Mouse (Mus musculus): Measurements from ENCODE around the gene Vmn2r92.
"Not testable (repeated sequence)": the region's sequence is repeated elsewhere in the genome, so short reads cannot be mapped to it uniquely, and the experiment has no call there.

Gene Vmn2r92

DNA sequence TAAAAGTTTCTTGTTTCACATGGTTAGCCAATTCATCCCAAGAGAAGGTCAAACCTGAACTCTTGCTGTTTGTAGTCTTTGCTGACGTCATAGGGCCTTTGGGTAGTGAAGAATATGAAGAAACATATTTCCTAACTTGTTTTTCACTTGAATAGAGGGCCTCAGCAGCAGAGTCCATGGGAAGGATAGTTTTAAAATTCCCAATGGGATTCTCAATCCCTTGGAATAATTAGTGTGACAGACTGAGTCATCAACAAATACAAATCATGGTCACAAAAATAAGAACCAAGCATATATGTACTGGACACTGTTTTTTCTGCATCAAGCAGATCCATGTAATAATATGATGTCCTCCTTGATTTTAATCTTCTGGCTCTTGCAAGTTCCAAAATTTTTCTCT is at the start of gene Vmn2r92:
TSS of gene Vmn2r92 (plus strand) at position 301 of the 400 bp plus-strand sequence.
- DNase-seq: not testable (repeated sequence)

DNA sequence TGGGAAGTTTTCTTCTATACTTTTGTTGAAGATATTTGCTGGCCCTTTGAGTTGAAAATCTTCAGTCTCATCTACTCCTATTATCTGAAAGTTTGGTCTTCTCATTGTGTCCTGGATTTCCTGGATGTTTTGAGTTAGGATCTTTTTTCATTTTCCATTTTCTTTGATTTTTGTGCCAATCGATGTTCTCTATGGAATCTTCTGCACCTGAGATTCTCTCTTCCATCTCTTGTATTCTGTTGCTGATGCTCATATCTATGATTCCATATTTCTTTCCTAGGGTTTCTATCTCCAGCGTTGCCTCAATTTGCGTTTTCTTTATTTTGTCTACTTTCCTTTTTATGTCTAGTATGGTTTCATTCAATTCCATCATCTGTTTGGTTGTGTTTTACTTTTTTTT is 49.4 kb upstream of the Vmn2r92 start:
- DNase-seq: not testable (repeated sequence)

DNA sequence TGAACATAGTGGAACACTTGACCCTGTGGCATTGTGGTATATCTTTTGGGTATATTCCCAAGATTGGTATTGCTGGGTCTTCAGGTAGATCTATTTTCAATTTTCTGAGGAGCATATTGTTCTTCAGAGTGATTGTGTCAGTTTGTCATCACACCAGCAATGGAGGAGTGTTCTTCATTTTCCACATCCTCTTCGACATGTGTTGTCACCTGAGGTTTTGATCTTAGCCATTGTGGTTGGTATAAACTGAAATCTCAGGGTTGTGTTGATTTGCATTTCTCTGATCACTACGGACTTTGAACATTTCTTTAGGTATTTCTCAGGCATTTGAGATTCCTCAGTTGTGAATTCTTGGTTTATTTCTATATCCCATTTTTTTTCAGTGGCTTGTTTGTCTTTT is 9.5 kb downstream of the Vmn2r92 start:
- DNase-seq: not testable (repeated sequence)

DNA sequence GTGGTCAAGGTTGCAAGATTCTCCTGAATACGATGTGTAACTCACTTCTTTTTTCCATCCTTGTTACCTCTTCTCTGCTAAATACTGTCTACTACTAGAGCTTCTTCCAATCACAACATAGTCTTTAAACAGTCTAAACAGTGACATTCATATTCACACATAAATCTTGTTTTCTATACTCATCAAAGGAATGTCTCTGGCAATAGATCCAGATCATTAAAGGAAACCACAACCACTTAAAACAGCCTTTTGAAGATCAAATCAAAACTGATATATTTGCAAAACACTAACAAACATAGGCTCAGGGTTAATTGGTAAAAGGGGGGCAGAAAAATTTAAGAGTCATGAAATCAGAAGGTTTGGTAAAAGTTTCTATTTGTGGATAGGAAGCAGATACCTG is 38.0 kb downstream of the Vmn2r92 start:
- DNase-seq: no peak

DNA sequence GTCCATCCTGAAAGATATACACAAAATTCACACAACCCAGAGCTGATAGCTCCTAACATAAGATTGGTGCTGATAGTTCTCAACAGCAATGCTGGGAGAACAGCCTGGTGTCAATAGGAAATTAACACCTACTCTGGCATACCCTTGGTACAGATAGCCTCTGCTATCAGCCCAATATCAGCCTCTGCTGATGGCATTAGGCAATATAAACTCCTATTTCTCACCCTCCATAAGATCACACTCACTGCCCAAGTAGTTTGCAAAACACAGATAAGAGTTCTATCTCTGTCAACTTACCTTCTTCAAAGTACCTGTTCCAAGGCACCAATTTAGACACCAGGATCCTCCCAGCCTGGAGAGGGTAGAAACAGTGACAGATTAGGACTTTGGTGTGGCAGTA is 69.6 kb downstream of the Vmn2r92 start:
- DNase-seq: no peak

DNA sequence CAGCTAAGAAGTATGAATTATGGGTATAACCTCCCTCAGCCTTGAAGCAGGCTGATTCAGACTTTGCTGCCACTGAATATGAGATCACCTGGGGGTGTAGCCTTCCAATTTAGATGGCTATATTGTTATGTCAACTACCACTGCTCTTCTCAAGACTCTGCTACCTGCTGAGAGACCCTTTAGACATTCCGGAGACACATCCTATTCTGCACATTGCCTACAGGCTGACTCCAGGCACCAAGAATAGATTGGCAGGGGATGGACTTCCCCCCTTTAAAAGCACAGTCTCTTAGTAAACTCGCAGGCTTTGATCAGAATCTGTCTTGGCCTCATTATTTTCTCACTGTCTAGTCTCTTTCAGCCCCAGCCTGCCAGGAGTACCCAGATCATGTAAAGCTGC is 80.3 kb downstream of the Vmn2r92 start:
- no peak for DNase-seq

DNA sequence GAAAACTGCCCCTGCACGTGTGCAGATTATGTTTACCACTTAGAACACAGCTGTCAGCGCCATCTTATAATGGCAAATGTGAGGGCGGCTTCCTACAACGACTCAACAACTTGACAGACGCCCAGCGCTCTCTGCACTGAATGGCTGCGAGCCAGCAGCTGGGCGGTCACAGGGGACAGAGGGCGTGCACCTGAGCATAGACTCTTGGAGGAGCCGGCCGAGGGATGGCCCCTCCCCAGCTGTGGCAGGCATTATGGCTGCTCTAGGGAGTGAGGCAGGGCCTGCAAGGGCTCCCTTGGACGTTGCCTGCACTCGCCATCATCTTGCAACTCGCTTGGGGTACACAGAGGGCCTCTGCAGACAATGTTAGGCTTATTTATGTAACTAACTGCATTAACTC is 85.2 kb downstream of the Vmn2r92 start:
- DNase-seq: no peak
